Mouse (Mus musculus): Measurements from ENCODE around the gene Prpf31. TPM values are rescaled to one million over a fixed set of nuclear protein-coding genes. Genes with fewer than 3 reads are reported as not detected.

The Prpf31 gene
- total and polyA plus RNA-seq, 2 experiments from 2014 or later = 58.6 to 66.0 TPM

DNA sequence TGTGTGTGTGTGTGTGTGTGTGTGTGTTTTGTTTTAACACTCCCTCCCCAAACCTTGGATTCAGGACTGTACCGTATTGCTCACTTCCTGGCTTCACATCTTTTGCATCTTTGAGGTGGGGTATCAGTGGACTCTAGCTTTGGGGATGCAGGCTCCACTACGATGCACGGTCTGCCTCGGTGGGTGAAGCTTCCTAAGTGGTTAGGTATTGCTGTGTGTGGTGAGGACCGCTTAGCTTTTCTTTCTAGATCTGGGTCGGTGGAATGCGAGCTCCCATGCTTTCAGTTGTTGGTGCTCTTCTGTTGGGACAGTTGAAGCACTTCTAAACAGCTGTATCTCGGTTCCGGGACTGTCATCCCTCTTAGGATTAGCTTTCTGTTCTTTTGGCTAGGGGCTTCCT, 16.4 kb downstream of the Prpf31 start:
- DNase-seq (ENCODE audit: low spot score) (no peak), ATAC-seq (ENCODE audit: low FRiP score) (no peak)
- Histone ChIP-seq H3K9ac (replicated peaks; ENCODE audit: low read length, poor library complexity, severe bottlenecking) (peak overlapping the region; percentile 96), H3K27ac (ENCODE audit: low read depth, low read length) (peak overlapping the region; percentile 94), H3K4me2 (ENCODE audit: low read depth, low read length, poor library complexity, severe bottlenecking) (peak overlapping the region; percentile 86), H3K36me3 (ENCODE audit: insufficient read depth, low read length) (peaks cover 11% of the 10 kb centered on the region), H3K9me3 (ENCODE audit: low read length) (no peaks in the 10 kb centered on the region), H3K27me3 (ENCODE audit: insufficient read depth, low read length) (no peaks in the 10 kb centered on the region), H3K4me3 (ENCODE audit: low read depth, low read length) (peak overlapping the region; percentile 93), H3K4me1 (ENCODE audit: insufficient read depth, low read length) (peaks cover 13% of the 10 kb centered on the region)
- WGBS = 19% methylated on average over 9 of the region's 9 CpGs
- TF ChIP-seq CTCF (IDR thresholded peaks at IDR 0.05) = no peak

DNA sequence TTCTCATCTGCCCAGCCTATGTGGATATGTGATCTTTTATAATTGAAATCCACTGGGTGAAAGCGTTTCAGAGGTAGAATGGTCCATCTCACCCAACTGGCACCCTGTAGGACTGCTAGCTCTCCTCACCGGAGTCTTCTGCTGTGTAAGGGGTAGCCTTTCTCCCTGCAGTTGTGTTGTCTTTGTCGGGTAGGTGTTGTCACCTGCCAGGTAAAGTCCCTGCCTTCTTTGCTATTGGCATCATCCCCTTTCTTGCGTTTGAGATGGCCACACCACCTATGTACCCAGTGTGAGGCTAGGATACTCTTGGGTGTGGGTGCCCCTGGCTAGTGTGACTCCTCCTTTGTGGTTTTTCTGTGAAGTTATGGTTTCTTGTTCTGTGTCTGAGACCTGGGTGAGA, 16.9 kb downstream of the Prpf31 start:
- Histone ChIP-seq H3K9ac (replicated peaks; ENCODE audit: low read length, poor library complexity, severe bottlenecking) (peak overlapping the region; percentile 96), H3K36me3 (ENCODE audit: insufficient read depth, low read length) (peaks cover 15% of the 10 kb centered on the region), H3K9me3 (ENCODE audit: low read length) (no peaks in the 10 kb centered on the region), H3K27ac (ENCODE audit: low read depth, low read length) (no peak overlapping the region), H3K4me1 (ENCODE audit: insufficient read depth, low read length) (peaks cover 13% of the 10 kb centered on the region), H3K4me3 (ENCODE audit: low read depth, low read length) (peak overlapping the region; percentile 93), H3K27me3 (ENCODE audit: insufficient read depth, low read length) (no peaks in the 10 kb centered on the region), H3K4me2 (ENCODE audit: low read depth, low read length, poor library complexity, severe bottlenecking) (peak overlapping the region; percentile 86)
- DNase-seq (ENCODE audit: low spot score) = no peak
- WGBS = 67% methylated on average over 4 of the region's 4 CpGs
- ATAC-seq (ENCODE audit: low FRiP score) = no peak
- no peak for TF ChIP-seq CTCF (IDR thresholded peaks at IDR 0.05)

DNA sequence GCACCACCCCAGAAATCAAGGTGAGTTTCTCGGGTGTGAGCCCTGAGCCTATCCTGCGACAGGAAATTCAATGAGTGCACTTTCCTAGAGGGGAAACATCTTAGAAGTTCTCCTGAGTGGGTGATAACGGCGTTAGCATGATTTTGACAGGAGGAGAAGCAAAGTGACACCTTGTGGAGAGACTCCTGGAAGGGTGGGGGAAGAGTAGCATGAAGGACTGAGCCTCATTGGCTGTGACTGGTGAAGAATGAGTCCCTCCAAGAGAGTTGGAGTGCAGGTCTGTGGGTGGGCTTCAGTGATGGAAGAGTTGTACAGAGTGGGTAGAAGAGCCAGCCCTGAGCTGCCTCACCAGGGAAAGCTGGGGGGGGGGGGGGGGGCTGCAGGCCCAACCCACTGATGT, 27.2 kb downstream of the Prpf31 start:
- H3K4me3 ChIP-seq (ENCODE audit: low read depth, low read length) = no peak overlapping the region
- 87% methylated on average over 4 of the region's 4 CpGs for WGBS
- TF ChIP-seq CTCF (IDR thresholded peaks at IDR 0.05) = no peak

DNA sequence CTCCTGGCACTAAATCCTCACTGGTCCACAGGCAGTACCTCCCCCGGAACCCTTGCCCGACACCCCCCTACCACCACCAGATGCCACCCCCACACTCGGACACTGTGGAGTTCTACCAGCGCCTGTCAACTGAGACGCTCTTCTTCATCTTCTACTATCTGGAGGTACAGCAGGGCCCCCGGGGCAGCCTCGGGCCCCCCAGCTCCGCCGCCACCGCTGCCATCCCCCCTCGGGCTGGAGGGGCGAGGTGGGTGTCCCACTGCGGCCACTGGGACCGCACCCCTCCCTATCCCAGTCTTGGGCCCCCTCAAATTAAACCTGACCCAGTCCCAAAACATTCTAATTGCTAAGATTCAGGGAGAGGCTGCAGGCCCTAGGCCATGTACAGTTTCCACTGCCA, 28.8 kb downstream of the Prpf31 start:
- no peak overlapping the region for H3K4me3 ChIP-seq (ENCODE audit: low read depth, low read length)
- 95% methylated on average over 14 of the region's 14 CpGs for WGBS
- no peak overlapping the region for H3K9ac ChIP-seq (replicated peaks; ENCODE audit: low read length, poor library complexity, severe bottlenecking)
- ATAC-seq (ENCODE audit: low FRiP score) = no peak
- H3K27ac ChIP-seq (ENCODE audit: low read depth, low read length) = no peak overlapping the region
- no peak for TF ChIP-seq CTCF (IDR thresholded peaks at IDR 0.05)
- H3K27me3 ChIP-seq (ENCODE audit: insufficient read depth, low read length) = no peaks in the 10 kb centered on the region
- no peaks in the 10 kb centered on the region for H3K4me1 ChIP-seq (ENCODE audit: insufficient read depth, low read length)
- peaks cover 74% of the 10 kb centered on the region for H3K36me3 ChIP-seq (ENCODE audit: insufficient read depth, low read length)
- H3K4me2 ChIP-seq (ENCODE audit: low read depth, low read length, poor library complexity, severe bottlenecking) = no peak overlapping the region
- DNase-seq (ENCODE audit: low spot score) = no peak
- no peaks in the 10 kb centered on the region for H3K9me3 ChIP-seq (ENCODE audit: low read length)

More for the DNA sequence above, 27.2 kb downstream of the Prpf31 start:
- Histone ChIP-seq H3K9ac (replicated peaks; ENCODE audit: low read length, poor library complexity, severe bottlenecking) (no peak overlapping the region), H3K9me3 (ENCODE audit: low read length) (no peaks in the 10 kb centered on the region), H3K4me2 (ENCODE audit: low read depth, low read length, poor library complexity, severe bottlenecking) (no peak overlapping the region), H3K4me1 (ENCODE audit: insufficient read depth, low read length) (no peaks in the 10 kb centered on the region), H3K27ac (ENCODE audit: low read depth, low read length) (no peak overlapping the region), H3K27me3 (ENCODE audit: insufficient read depth, low read length) (no peaks in the 10 kb centered on the region), H3K36me3 (ENCODE audit: insufficient read depth, low read length) (peaks cover 81% of the 10 kb centered on the region)
- ATAC-seq (ENCODE audit: low FRiP score) (no peak), DNase-seq (ENCODE audit: low spot score) (no peak)

DNA sequence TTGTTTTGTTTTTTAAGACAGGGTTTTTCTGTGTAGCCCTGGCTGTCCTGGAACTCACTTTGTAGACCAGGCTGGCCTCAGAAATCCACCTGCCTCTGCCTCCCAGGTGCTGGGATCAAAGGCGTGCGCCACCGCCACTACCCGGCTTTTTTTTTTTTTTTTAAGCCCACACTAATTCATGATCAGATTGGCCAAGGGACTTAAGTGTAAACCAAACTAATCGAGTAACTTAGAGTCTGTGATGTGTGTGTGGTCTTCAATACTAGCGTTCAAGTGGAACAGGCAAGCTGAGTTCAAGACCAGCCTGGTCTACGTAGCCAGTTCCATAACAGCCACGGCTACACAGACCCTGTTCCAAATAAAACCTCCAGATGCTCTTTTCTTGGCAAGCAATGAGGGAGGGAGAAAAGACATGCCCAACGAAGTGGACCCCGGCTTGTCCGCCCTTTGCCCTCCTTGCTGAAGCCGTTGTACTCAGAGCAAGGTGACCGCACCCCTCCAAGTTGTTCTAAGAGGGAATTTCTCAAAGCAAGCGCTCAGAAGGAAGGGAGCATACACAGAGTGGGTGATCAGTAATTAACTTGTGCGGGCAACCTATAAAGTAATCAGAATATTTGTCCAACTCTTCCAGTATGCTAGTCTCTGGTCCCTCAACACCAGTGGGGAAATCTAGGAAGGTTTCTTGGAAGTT, 34.9 kb downstream of the Prpf31 start:
- ATAC-seq (ENCODE audit: low FRiP score) (peak; percentile 15; the same call in 1 of the 2 replicates), DNase-seq (ENCODE audit: low spot score) (peak; percentile 10)
- Histone ChIP-seq H3K27me3 (ENCODE audit: insufficient read depth, low read length) (no peaks in the 10 kb centered on the region), H3K9ac (replicated peaks; ENCODE audit: low read length, poor library complexity, severe bottlenecking) (peak overlapping the region; percentile 70), H3K9me3 (ENCODE audit: low read length) (no peaks in the 10 kb centered on the region), H3K27ac (ENCODE audit: low read depth, low read length) (peak overlapping the region; percentile 72), H3K4me2 (ENCODE audit: low read depth, low read length, poor library complexity, severe bottlenecking) (peak overlapping the region; percentile 82), H3K4me1 (ENCODE audit: insufficient read depth, low read length) (peaks cover 5% of the 10 kb centered on the region; the same call in 1 of the 2 replicates), H3K4me3 (ENCODE audit: low read depth, low read length) (peak overlapping the region; percentile 64), H3K36me3 (ENCODE audit: insufficient read depth, low read length) (peaks cover 24% of the 10 kb centered on the region)
- WGBS = 31% methylated on average over 15 of the region's 15 CpGs
- TF ChIP-seq CTCF (IDR thresholded peaks at IDR 0.05) = no peak
